Mouse (Mus musculus) T-helper 1 cell (primary cell): ENCODE measurements around the gene Adora3.

Experiments
- in situ Hi-C: fragments of 300-600 bp; cut with MboI, MseI; formaldehyde crosslinking; loops from one replicate; pipeline ENCODE4 v1.15.1; 2025; ENCODE audit warnings: high pct_unique_total_duplicates

Gene Adora3

GRCm38 (mm10) chr3:105870558-105870957 is at the start of gene Adora3, which contains the start of gene Tmigd3:
Gene Adora3 (plus strand): TSS chr3:105870858.
Gene Tmigd3 (plus strand): TSS chr3:105870903.
- in situ Hi-C loops, result no loop called here

DNA sequence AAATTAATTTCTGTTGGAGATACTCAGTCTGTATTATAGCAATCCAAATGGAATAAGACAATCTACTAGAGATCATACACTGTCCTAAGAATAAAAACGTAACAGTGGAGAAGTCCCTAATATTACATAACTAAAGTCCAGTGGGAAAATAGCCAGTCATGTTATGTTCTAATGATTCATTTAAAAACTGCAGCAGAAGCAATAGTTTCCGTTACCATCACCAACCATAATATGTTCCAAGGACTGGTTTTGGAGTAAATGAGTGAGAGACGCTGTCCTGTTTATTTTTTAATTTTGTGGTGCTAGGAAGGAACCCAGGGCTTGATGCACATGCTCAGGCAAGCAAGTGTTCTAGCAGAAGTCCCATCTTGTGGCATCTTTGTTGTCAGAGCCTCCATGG is 49.2 kb upstream of the Adora3 start:
- in situ Hi-C loops, result loop anchor here (5.0 kb wide), 1 partner anchor 56 kb away; no protein-coding TSS in a partner anchor

DNA sequence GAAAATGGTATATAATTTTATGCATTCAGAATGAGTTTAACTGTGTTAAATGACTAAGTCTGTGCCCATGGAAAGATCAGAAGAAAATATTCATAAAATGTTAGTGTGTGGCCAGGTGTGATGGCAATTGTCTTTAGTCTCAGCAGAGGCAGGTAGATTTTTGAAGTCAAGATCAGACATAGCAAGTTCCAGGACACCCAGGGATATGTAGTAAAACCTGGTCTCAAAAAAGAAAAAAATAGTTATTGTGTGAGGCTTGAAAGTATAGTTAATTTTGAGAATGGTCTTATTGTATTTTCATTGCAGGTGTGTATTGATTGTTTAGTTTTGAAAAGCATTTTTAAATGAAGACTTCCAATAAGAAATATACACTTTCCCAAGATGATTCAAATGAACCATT is 47.0 kb upstream of the Adora3 start:
- in situ Hi-C loops, result loop anchor here (5.0 kb wide), 1 partner anchor 54 kb away; no protein-coding TSS in a partner anchor

GRCm38 (mm10) chr3:105824103-105824502 is 46.6 kb upstream of the Adora3 start:
- in situ Hi-C loops, result loop anchor here (5.0 kb wide), 1 partner anchor 53 kb away; no protein-coding TSS in a partner anchor

GRCm38 (mm10) chr3:105824704-105825103 is 46.0 kb upstream of the Adora3 start:
- in situ Hi-C loops, result loop anchor here (5.0 kb wide), 1 partner anchor 53 kb away; no protein-coding TSS in a partner anchor

DNA sequence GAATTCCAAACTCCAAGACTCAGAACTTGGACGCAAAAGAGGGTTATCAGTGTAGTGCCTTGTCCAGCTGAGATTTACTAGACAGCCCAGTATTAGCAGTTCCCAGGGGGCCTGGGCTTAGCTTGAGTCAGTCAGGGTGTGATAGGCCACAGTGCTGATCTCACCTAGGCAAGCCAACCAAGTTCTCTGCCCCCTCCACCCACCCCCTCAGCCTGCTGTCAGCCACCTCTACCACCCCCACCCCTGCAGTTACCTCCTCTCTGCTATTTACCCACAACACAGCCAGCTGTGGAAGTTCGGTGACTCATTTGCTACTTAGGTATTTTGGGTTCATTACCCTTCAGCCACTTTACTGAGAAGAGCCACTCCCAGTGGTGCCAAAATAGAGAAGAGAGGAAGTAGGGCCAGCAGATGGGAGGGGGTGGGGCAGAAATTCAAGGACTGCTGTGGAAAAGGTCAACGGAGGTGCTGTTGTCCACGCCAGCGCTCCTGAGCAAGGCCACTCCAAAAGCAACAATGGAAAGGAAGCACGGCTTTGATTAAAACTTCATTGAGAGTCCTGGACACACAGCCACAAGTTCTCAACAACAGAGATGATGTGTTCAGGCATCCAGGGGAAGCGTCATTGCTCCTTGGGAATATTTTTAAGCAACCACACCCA is 45.0 kb upstream of the Adora3 start:
- in situ Hi-C loops, result no loop called here

- in situ Hi-C loops, result no loop called here
Measured at GRCm38 (mm10) chr3:105831584-105831983, 39.1 kb upstream of the Adora3 start.

DNA sequence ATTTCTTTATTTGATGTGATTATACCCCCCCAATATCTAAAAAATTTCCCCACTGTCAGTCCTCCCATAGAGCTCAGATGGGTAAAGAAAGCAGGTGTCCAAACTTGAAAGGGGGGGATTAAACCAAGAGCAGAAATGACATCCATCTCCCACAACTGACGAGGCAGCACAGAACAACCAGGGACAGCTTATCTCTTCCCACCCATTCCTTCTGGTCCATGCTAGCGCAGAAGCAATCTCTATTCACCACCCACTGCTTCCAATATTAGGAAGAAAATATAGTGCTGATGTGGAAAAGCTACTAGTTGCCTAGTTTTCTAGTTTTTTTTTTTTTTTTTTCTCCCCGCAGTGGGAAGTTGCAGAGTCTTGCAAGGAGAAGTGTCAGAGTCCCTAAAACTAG is 34.8 kb upstream of the Adora3 start:
- in situ Hi-C loops, result no loop called here

GRCm38 (mm10) chr3:105836883-105837282 is 33.8 kb upstream of the Adora3 start:
- in situ Hi-C loops, result no loop called here

DNA sequence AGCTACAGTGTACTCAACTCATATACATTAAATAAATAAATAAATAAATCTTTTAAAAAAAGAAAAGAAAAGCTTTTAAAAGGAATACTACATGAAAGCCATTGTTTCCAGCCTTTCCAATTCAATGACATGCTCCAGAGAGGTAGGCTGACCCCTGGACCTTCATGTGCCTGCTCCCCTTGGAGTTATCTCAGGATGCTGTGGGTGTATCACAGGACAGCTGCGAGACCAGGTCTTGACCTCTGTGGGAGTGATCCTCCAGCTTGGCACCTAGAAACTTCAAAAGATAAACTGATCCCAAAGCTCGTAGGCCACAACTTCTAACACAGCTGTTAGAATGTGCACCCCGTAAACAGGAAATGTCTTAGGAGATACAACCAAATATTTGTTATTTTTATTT is 32.0 kb upstream of the Adora3 start:
- in situ Hi-C loops, result no loop called here

DNA sequence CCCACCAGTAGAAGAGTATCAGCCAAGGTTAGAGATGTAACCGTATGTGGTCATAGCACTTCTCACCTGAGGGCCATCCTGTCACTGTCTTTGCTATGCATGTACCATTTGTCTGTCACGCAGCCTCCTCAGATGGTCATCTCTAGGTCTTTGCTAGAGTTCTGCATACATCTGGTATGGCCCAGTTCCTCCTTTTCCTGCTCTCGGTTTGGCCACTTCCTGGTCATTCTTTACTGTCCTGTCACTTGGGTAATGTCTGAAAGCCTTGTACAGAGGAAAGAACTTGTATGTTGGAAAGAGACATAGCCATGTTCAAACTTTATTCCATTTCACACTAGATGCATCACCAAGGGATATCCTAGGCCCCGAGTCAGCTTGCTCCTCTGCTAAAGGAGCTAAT is 30.8 kb upstream of the Adora3 start:
- in situ Hi-C loops, result no loop called here

GRCm38 (mm10) chr3:105846294-105847069 is 24.2 kb upstream of the Adora3 start:
- in situ Hi-C loops, result no loop called here

GRCm38 (mm10) chr3:105853781-105854180 is 16.9 kb upstream of the Adora3 start:
- in situ Hi-C loops, result no loop called here

GRCm38 (mm10) chr3:105854786-105855185 is 15.9 kb upstream of the Adora3 start:
- in situ Hi-C loops, result no loop called here

DNA sequence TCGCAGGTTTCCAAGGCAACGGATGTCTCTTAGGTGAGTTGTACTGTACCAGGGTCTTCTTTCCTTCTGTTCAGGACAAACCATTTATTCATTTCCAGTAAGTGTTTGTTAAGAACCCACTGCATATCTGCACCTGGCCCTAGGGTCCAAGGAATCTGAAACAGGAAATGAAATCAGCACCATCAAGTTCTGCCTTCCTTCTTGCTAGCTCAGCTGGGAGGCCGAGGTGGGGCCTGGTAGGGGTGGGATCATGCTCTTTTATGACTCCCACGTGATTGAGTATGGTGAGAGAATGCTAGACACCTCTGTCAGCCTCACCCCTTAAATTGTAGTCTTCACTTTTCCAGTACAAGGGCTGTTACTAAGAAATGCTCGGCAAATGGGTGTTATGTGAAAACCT is 13.1 kb upstream of the Adora3 start:
- in situ Hi-C loops, result no loop called here

DNA sequence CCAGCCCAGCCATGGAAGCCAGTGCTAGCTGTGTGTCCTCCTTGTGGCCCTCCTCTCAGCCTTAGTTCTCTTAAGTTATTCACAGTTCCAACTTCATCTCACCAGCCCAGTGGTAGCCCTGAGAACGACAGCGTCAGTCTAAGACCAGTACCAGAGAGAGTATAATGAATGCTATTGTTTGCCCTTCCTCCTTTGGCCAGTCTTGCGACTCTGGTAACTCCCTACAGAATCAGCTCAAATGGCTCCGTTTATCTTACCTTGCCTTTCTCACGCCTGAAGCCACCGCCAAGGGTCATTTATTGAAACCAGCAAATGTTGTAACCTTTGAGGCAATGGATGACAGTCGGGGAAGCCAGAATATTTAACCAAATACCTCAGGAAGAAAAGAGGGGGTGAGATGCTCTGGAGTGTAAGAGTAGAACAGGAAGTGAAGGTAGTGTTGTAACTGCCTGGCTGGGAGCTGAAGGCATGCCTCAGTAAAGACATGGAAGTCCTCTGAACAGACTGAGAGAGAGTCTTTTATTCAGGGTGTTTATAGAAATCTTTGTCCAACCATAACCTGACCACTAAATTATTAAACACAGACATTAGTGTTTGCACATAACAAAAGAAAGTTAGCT is 8.8 kb upstream of the Adora3 start:
- in situ Hi-C loops, result no loop called here

DNA sequence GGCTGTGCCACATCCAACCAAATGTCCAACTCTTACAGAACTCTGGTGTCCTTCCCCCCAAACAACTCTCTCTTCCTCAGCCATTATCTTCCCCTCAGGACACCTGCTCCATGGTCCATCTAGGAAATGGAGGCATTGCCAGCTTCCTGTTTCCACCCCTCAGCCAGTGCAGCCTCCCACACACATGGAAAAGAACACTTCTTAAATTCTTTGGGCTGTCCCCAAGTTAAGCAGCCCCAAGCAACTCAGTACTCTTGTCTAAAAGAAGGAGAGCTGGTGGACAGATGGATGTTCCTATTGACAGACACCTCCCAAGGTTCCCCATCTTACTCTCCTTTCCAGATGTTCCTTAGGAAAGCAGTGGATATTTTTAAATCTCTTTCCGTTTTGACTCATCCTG is 6.5 kb upstream of the Adora3 start:
- in situ Hi-C loops, result no loop called here

DNA sequence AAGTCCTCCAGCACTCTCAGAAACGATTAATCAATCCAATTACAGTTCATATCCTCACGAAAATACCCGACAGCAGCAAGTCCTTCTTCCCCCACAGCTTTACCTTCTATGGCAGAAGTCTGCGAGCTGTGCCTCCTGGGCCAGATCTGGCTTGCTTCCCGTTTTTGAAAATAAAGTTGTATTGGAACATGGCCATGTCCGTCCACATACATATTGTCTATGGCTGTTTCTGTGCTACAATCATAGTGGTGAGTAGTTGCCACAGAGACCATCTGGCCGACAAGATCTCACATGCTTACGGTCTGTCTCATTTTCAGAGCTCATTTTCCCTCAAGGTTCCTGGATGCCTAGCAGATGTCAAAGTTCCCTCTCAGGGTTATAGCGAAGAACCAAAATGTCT is 5.5 kb upstream of the Adora3 start:
- in situ Hi-C loops, result no loop called here

DNA sequence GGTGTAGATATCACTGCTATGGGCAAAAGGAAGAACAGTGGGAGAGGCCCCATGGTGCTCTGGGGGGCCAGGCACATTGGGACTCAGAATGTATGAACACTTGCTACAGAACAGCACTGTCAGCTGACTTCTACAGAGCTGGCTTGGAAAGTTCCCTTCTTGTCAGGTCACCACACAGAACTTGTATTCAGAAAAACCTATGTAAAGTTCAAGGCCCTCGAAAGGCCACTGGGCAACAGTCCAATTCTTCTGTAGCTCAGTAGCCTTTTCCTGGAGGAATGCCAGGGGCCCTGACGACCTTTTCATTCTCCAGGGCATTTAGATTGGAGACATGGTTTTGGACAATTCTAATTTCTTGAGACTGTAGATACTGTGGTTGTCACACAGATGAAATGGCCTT is 2.5 kb upstream of the Adora3 start:
- in situ Hi-C loops, result no loop called here

GRCm38 (mm10) chr3:105872034-105872433 is 1.4 kb downstream of the Adora3 start:
- in situ Hi-C loops, result no loop called here

GRCm38 (mm10) chr3:105872579-105872978 is 1.9 kb downstream of the Adora3 start:
- in situ Hi-C loops, result no loop called here
